Mouse (Mus musculus) stomach, embryonic 16.5 days (tissue): ENCODE data around the gene Ticrr. TPM values are rescaled to one million over a fixed set of nuclear protein-coding genes. Genes with fewer than 3 reads are reported as not detected.

Experiments
- ATAC-seq: fragments of 200-750 bp; cut with Nextera tagmentation; 2 replicates; pipeline ENCODE4 v1.8.0; 2017; ENCODE audit warnings: moderate number of reproducible peaks, moderate TSS enrichment; ENCODE audit not compliant: insufficient read depth, low FRiP score
- H3K27ac ChIP-seq: fragments of 300-500 bp; sonication (generic); 2 replicates; pipeline ENCODE4 v1.5.1; 2014; ENCODE audit warnings: low read length
- H3K27me3 ChIP-seq: fragments of 300-500 bp; sonication (generic); 2 replicates; pipeline ENCODE4 v1.6.1; 2014; ENCODE audit warnings: low read length, control low read depth, mixed read lengths; ENCODE audit not compliant: control insufficient read depth, insufficient read depth
- H3K36me3 ChIP-seq: fragments of 300-500 bp; sonication (generic); 2 replicates; pipeline ENCODE4 v1.6.1; 2014; ENCODE audit warnings: low read length; ENCODE audit not compliant: control insufficient read depth, insufficient read depth
- H3K4me1 ChIP-seq: fragments of 300-500 bp; sonication (generic); 2 replicates; pipeline ENCODE4 v1.6.1; 2014; ENCODE audit warnings: low read length, control low read depth, mixed read lengths; ENCODE audit not compliant: control insufficient read depth, insufficient read depth
- H3K4me2 ChIP-seq: fragments of 300-500 bp; sonication (generic); 2 replicates; pipeline ENCODE4 v1.6.1; 2014; ENCODE audit warnings: low read depth, low read length, mixed read lengths
- H3K4me3 ChIP-seq: fragments of 300-500 bp; sonication (generic); replicated peaks from 2 replicates; pipeline ENCODE4 v1.5.1; 2014; ENCODE audit warnings: mild to moderate bottlenecking, low read length
- H3K9ac ChIP-seq: fragments of 300-500 bp; sonication (generic); 2 replicates; pipeline ENCODE4 v1.6.1; 2014; ENCODE audit warnings: low read length
- H3K9me3 ChIP-seq: fragments of 300-500 bp; sonication (generic); replicated peaks from 2 replicates; pipeline ENCODE4 v1.6.1; 2016; ENCODE audit warnings: low read length, control low read depth; ENCODE audit not compliant: control insufficient read depth
- WGBS: fragments of 180-500 bp; shearing (Covaris S2); extraction: QIAGEN DNeasy Blood & Tissue Kit; methylation state at CpG from one replicate; pipeline ENCODE4 v1.1.7; 2014; 5-methylcytosine and 5-hydroxymethylcytosine counted together
- polyA plus RNA-seq: library from polyadenylated mRNA; unstranded; fragments of >200 nt; fragmentation: Nextera tagmentation; extraction: Ambion mirVana; gene quantifications from 2 replicates; pipeline ENCODE4 v1.2.1, GENCODE M21; 2015

Gene Ticrr
- polyA plus RNA-seq, 1 experiment from 2014 or later = 5.2 TPM

GRCm38 (mm10) chr7:79626170-79626569 lies 33.8 kb upstream of the Ticrr start:
- H3K9ac ChIP-seq = no peak overlapping the region
- no peak overlapping the region for H3K27ac ChIP-seq
- no peaks in the 10 kb centered on the region for H3K27me3 ChIP-seq
- no peaks in the 10 kb centered on the region for H3K36me3 ChIP-seq
- ATAC-seq = no peak
- H3K4me1 ChIP-seq = no peaks in the 10 kb centered on the region
- WGBS = 80% methylated on average over 5 of the region's 5 CpGs
- H3K4me3 ChIP-seq = no peak overlapping the region
- H3K4me2 ChIP-seq = no peak overlapping the region
- H3K9me3 ChIP-seq = no peaks in the 10 kb centered on the region

- H3K4me2 ChIP-seq = no peak overlapping the region
- 57% methylated on average over 4 of the region's 4 CpGs for WGBS
- no peaks in the 10 kb centered on the region for H3K4me1 ChIP-seq
- ATAC-seq = no peak
- no peaks in the 10 kb centered on the region for H3K36me3 ChIP-seq
- H3K27ac ChIP-seq = no peak overlapping the region
- no peak overlapping the region for H3K4me3 ChIP-seq
- no peaks in the 10 kb centered on the region for H3K27me3 ChIP-seq
- no peaks in the 10 kb centered on the region for H3K9me3 ChIP-seq
- no peak overlapping the region for H3K9ac ChIP-seq
Observed at GRCm38 (mm10) chr7:79628271-79628913, 31.6 kb upstream of the Ticrr start.

GRCm38 (mm10) chr7:79631773-79632348 lies 28.1 kb upstream of the Ticrr start:
- H3K9ac ChIP-seq = no peak overlapping the region
- no peak overlapping the region for H3K27ac ChIP-seq
- H3K4me2 ChIP-seq = no peak overlapping the region
- no peaks in the 10 kb centered on the region for H3K36me3 ChIP-seq
- H3K4me3 ChIP-seq = no peak overlapping the region
- 28% methylated on average over 13 of the region's 13 CpGs for WGBS
- no peaks in the 10 kb centered on the region for H3K27me3 ChIP-seq
- H3K9me3 ChIP-seq = no peaks in the 10 kb centered on the region
- no peaks in the 10 kb centered on the region for H3K4me1 ChIP-seq
- ATAC-seq = no peak

- H3K9ac ChIP-seq = no peak overlapping the region
- H3K36me3 ChIP-seq = no peaks in the 10 kb centered on the region
- 91% methylated on average over 3 of the region's 3 CpGs for WGBS
- no peaks in the 10 kb centered on the region for H3K27me3 ChIP-seq
- H3K4me3 ChIP-seq = no peak overlapping the region
- no peak overlapping the region for H3K27ac ChIP-seq
- H3K9me3 ChIP-seq = no peaks in the 10 kb centered on the region
- H3K4me1 ChIP-seq = no peaks in the 10 kb centered on the region
- H3K4me2 ChIP-seq = no peak overlapping the region
- ATAC-seq = no peak
Observed at GRCm38 (mm10) chr7:79647233-79647632, 12.8 kb upstream of the Ticrr start.

GRCm38 (mm10) chr7:79649005-79649404 lies 11.0 kb upstream of the Ticrr start:
- no peak overlapping the region for H3K4me3 ChIP-seq
- H3K4me2 ChIP-seq = no peak overlapping the region
- H3K9me3 ChIP-seq = no peaks in the 10 kb centered on the region
- 10% methylated on average over 3 of the region's 3 CpGs for WGBS
- H3K27me3 ChIP-seq = no peaks in the 10 kb centered on the region
- H3K9ac ChIP-seq = no peak overlapping the region
- H3K36me3 ChIP-seq = no peaks in the 10 kb centered on the region
- H3K4me1 ChIP-seq = no peaks in the 10 kb centered on the region
- no peak for ATAC-seq
- no peak overlapping the region for H3K27ac ChIP-seq

GRCm38 (mm10) chr7:79654185-79654584 lies 5.8 kb upstream of the Ticrr start:
- Histone ChIP-seq H3K27ac (no peak overlapping the region), H3K4me1 (peaks cover 1% of the 10 kb centered on the region; the same call in 1 of the 2 replicates), H3K4me2 (no peak overlapping the region), H3K9ac (no peak overlapping the region), H3K36me3 (no peaks in the 10 kb centered on the region), H3K4me3 (no peak overlapping the region), H3K9me3 (no peaks in the 10 kb centered on the region), H3K27me3 (no peaks in the 10 kb centered on the region)
- WGBS = 88% methylated on average over 1 of the region's 1 CpGs
- ATAC-seq = no peak

- no peak overlapping the region for H3K4me3 ChIP-seq
- H3K36me3 ChIP-seq = no peaks in the 10 kb centered on the region
- ATAC-seq = no peak
- H3K9ac ChIP-seq = no peak overlapping the region
- WGBS = 63% methylated on average over 1 of the region's 1 CpGs
- no peak overlapping the region for H3K4me2 ChIP-seq
- no peak overlapping the region for H3K27ac ChIP-seq
- H3K9me3 ChIP-seq = no peaks in the 10 kb centered on the region
- no peaks in the 10 kb centered on the region for H3K27me3 ChIP-seq
- H3K4me1 ChIP-seq = peaks cover 4% of the 10 kb centered on the region; the same call in 1 of the 2 replicates
Observed at GRCm38 (mm10) chr7:79654586-79654985, 5.4 kb upstream of the Ticrr start.

- no peak overlapping the region for H3K27ac ChIP-seq
Observed at GRCm38 (mm10) chr7:79660291-79661150, 525 bp downstream of the Ticrr start.

More at GRCm38 (mm10) chr7:79660291-79661150, 525 bp downstream of the Ticrr start:
- under 1% methylated on average over 72 of the region's 73 CpGs for WGBS
- Histone ChIP-seq H3K4me2 (peak overlapping the region; percentile 83), H3K9ac (peak overlapping the region; percentile 82), H3K4me1 (peaks cover 21% of the 10 kb centered on the region), H3K9me3 (no peaks in the 10 kb centered on the region), H3K36me3 (no peaks in the 10 kb centered on the region), H3K4me3 (peak overlapping the region; percentile 72), H3K27me3 (no peaks in the 10 kb centered on the region)
- ATAC-seq = 0 out of 2 replicates have a peak, but pooled peaks have one; percentile 15
